In the genomic region with DNA sequence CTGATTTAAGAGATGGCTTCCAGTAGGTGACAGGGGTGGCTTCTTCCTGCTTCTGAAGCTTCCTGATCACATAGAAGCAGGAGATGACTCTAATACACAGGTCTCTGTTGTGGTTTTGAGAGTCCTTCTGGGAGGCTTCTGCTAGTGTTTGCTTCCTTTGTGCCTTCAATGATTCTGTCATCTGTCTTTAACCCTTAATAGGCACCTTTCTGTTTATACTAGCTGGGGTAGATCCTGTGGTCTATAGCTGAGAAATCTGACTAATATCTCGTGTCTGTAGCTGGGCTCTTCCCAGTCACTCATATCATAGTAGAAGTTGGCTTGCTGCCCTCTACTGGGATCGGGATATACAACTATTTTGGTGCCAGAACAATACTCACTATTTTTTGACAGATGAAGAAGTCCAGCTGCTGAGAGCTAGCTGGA, we compare ENCODE assay signal across 8 mouse cellular contexts. TPM values are rescaled to one million over a fixed set of nuclear protein-coding genes. Genes with fewer than 3 reads are reported as not detected.
DNase-seq lines count a peak whose midpoint lies in the region; ATAC-seq and TF ChIP-seq lines count a peak whose summit lies in the region.
"Had no signal": no experiment of that assay in that cellular context is flagged by ENCODE, and none has a peak within 500 bp of the region (broad histone marks: within the 10 kb centered on the region; RNA-seq: fewer than 3 reads in every experiment).

No protein-coding gene starts in this region.

- H3K27me3 ChIP-seq in midbrain, postnatal 0 days (ENCODE audit: insufficient read depth, low read length) = no peaks in the 10 kb centered on the region
- no peaks in the 10 kb centered on the region for H3K27me3 ChIP-seq in midbrain, embryonic 11.5 days (ENCODE audit: control insufficient read depth, insufficient read depth, low read length)
- H3K27me3 ChIP-seq in intestine, postnatal 0 days (replicated peaks; ENCODE audit: control insufficient read depth, insufficient read depth, low read length) = no peaks in the 10 kb centered on the region
- no peaks in the 10 kb centered on the region for H3K27me3 ChIP-seq in lung, embryonic 15.5 days
- H3K27me3 ChIP-seq in cerebellum, adult 2 months (ENCODE audit: control insufficient read depth, insufficient read depth, low read length) = no peaks in the 10 kb centered on the region
- H3K27me3 ChIP-seq: embryonic facial prominence, embryonic 13.5 days had no signal

- no peak overlapping the region for H3K27ac ChIP-seq in midbrain, postnatal 0 days (ENCODE audit: low read depth, low read length)
- H3K27ac ChIP-seq in midbrain, embryonic 11.5 days (ENCODE audit: low read depth, low read length) = no peak overlapping the region
- H3K27ac ChIP-seq in intestine, postnatal 0 days (ENCODE audit: low read depth, low read length) = no peak overlapping the region
- H3K27ac ChIP-seq in lung, embryonic 15.5 days = no peak overlapping the region
- no peak overlapping the region for H3K27ac ChIP-seq in cerebellum, adult 2 months (ENCODE audit: insufficient read depth, low read length)
- H3K27ac ChIP-seq: embryonic facial prominence, embryonic 13.5 days had no signal

- no peak for TF ChIP-seq POLR2A in cerebellum, adult 2 months (IDR thresholded peaks at IDR 0.05; ENCODE audit: borderline replicate concordance, insufficient read depth, low read length)

- H3K36me3 ChIP-seq in midbrain, postnatal 0 days (ENCODE audit: insufficient read depth, low read length) = no peaks in the 10 kb centered on the region
- no peaks in the 10 kb centered on the region for H3K36me3 ChIP-seq in midbrain, embryonic 11.5 days (ENCODE audit: control insufficient read depth, insufficient read depth, low read length)
- H3K36me3 ChIP-seq in intestine, postnatal 0 days (ENCODE audit: control insufficient read depth, insufficient read depth) = no peaks in the 10 kb centered on the region
- H3K36me3 ChIP-seq in lung, embryonic 15.5 days = no peaks in the 10 kb centered on the region
- H3K36me3 ChIP-seq: embryonic facial prominence, embryonic 13.5 days had no signal

- no peak overlapping the region for H3K4me3 ChIP-seq in midbrain, postnatal 0 days (ENCODE audit: low read depth, low read length)
- no peak overlapping the region for H3K4me3 ChIP-seq in midbrain, embryonic 11.5 days (ENCODE audit: low read depth, low read length)
- no peak overlapping the region for H3K4me3 ChIP-seq in intestine, postnatal 0 days (ENCODE audit: low read depth, low read length)
- H3K4me3 ChIP-seq in lung, embryonic 15.5 days = no peak overlapping the region
- H3K4me3 ChIP-seq in cerebellum, adult 2 months (replicated peaks; ENCODE audit: insufficient read depth, low read depth, low read length) = no peak overlapping the region
- H3K4me3 ChIP-seq: embryonic facial prominence, embryonic 13.5 days had no signal

- H3K9me3 ChIP-seq in midbrain, postnatal 0 days (ENCODE audit: low read length) = no peaks in the 10 kb centered on the region
- no peaks in the 10 kb centered on the region for H3K9me3 ChIP-seq in midbrain, embryonic 11.5 days (ENCODE audit: control insufficient read depth, low read length)
- no peaks in the 10 kb centered on the region for H3K9me3 ChIP-seq in intestine, postnatal 0 days (ENCODE audit: control insufficient read depth)
- no peaks in the 10 kb centered on the region for H3K9me3 ChIP-seq in lung, embryonic 15.5 days
- H3K9me3 ChIP-seq: embryonic facial prominence, embryonic 13.5 days had no signal

- no peak overlapping the region for H3K9ac ChIP-seq in midbrain, postnatal 0 days (replicated peaks; ENCODE audit: low read length, poor library complexity, severe bottlenecking)
- no peak overlapping the region for H3K9ac ChIP-seq in midbrain, embryonic 11.5 days (ENCODE audit: low read length)
- H3K9ac ChIP-seq in intestine, postnatal 0 days (ENCODE audit: low read depth, low read length) = no peak overlapping the region
- no peak overlapping the region for H3K9ac ChIP-seq in lung, embryonic 15.5 days
- H3K9ac ChIP-seq: embryonic facial prominence, embryonic 13.5 days had no signal

- WGBS in midbrain, postnatal 0 days = 24% methylated on average over 2 of the region's 2 CpGs
- WGBS in midbrain, embryonic 11.5 days = 45% methylated on average over 2 of the region's 2 CpGs
- 14% methylated on average over 2 of the region's 2 CpGs for WGBS in intestine, postnatal 0 days
- 17% methylated on average over 2 of the region's 2 CpGs for WGBS in lung, embryonic 15.5 days
- WGBS in cerebellum, adult 2 months = 14% methylated on average over 2 of the region's 2 CpGs

- no peak overlapping the region for H3K4me2 ChIP-seq in midbrain, postnatal 0 days (ENCODE audit: low read depth, low read length, poor library complexity, severe bottlenecking)
- H3K4me2 ChIP-seq in midbrain, embryonic 11.5 days = no peak overlapping the region
- H3K4me2 ChIP-seq in intestine, postnatal 0 days (replicated peaks; ENCODE audit: low read depth) = no peak overlapping the region
- no peak overlapping the region for H3K4me2 ChIP-seq in lung, embryonic 15.5 days
- H3K4me2 ChIP-seq: embryonic facial prominence, embryonic 13.5 days had no signal

- ATAC-seq in midbrain, postnatal 0 days (ENCODE audit: low FRiP score) = no peak
- no peak for ATAC-seq in midbrain, embryonic 11.5 days (ENCODE audit: low FRiP score)
- ATAC-seq in intestine, postnatal 0 days = no peak
- ATAC-seq in lung, embryonic 15.5 days (ENCODE audit: borderline replicate concordance, extremely low read depth, low FRiP score, low TSS enrichment) = peak; percentile 77; the same call in 1 of the 2 replicates

- peak; percentile 62 for TF ChIP-seq CTCF in midbrain, postnatal 0 days (IDR thresholded peaks at IDR 0.05)
- TF ChIP-seq CTCF in intestine, postnatal 0 days (IDR thresholded peaks at IDR 0.05; ENCODE audit: low read depth) = peak; percentile 65
- TF ChIP-seq CTCF in cerebellum, adult 2 months (IDR thresholded peaks at IDR 0.05; ENCODE audit: borderline replicate concordance, insufficient read depth, low read depth, low read length) = no peak

- no peaks in the 10 kb centered on the region for H3K4me1 ChIP-seq in midbrain, postnatal 0 days (ENCODE audit: insufficient read depth, low read length)
- H3K4me1 ChIP-seq in midbrain, embryonic 11.5 days (ENCODE audit: control insufficient read depth, insufficient read depth, low read length) = no peaks in the 10 kb centered on the region
- no peaks in the 10 kb centered on the region for H3K4me1 ChIP-seq in intestine, postnatal 0 days (replicated peaks; ENCODE audit: control insufficient read depth, insufficient read depth, low read length)
- H3K4me1 ChIP-seq in lung, embryonic 15.5 days = peaks cover 2% of the 10 kb centered on the region; the same call in 1 of the 2 replicates
- H3K4me1 ChIP-seq in cerebellum, adult 2 months (ENCODE audit: control insufficient read depth, insufficient read depth, low read length) = no peaks in the 10 kb centered on the region
- H3K4me1 ChIP-seq: embryonic facial prominence, embryonic 13.5 days had no signal

- DNase-seq in midbrain, postnatal 0 days (ENCODE audit: low spot score) = peak; percentile 70
- no peak for DNase-seq in midbrain, embryonic 11.5 days (ENCODE audit: low spot score, missing footprints)
- peak; percentile 17 to 56 for DNase-seq in adrenal gland, postnatal 36 days
- no peak for DNase-seq in urinary bladder, postnatal 4 days (ENCODE audit: low spot score in 2 of 2)
- DNase-seq in cerebellum, adult 2 months = no peak

RNA-seq across cellular contexts. Expression of a gene that starts 50.2 kb away (rescaled TPM):
- total RNA-seq in midbrain, postnatal 0 days (2014; rRNA removed) = 73.8 and 82.5 TPM in 2 replicates
- 112 and 114 TPM in 2 replicates for polyA plus RNA-seq in midbrain, postnatal 0 days (2015; fragmentation: Nextera tagmentation; extraction: Ambion mirVana)
- polyA plus RNA-seq in midbrain, embryonic 11.5 days (2014; fragmentation: Nextera tagmentation; extraction: Ambion mirVana) = 245 and 246 TPM in 2 replicates
- total RNA-seq in adrenal gland, postnatal 36 days (2021) = 100 to 1,000 TPM; 117 to 122 TPM
- polyA plus RNA-seq in intestine, postnatal 0 days (2015; fragmentation: Nextera tagmentation; extraction: Ambion mirVana) = 178 and 188 TPM in 2 replicates
- 156 and 185 TPM in 2 replicates for polyA plus RNA-seq in lung, embryonic 15.5 days (2015; fragmentation: Nextera tagmentation; extraction: Ambion mirVana)
- 88.9 and 91.5 TPM in 2 replicates for polyA plus RNA-seq in cerebellum, adult 2 months (2012; rRNA removed)

Comparison
In these comparisons a context has a peak if more than half of its experiments do, and no peak if none do; other contexts are left out.
1. DNase-seq: peak in midbrain, postnatal 0 days (single experiment) and adrenal gland, postnatal 36 days (2 of 2); none in midbrain, embryonic 11.5 days (single experiment), urinary bladder, postnatal 4 days (0 of 2) and cerebellum, adult 2 months (0 of 2).